Mouse (Mus musculus): ENCODE results near the gene Usp25.

The Usp25 gene

GRCm38 (mm10) chr16:77133055-77133454 is 119.5 kb downstream of the Usp25 start:
- no peak for DNase-seq (ENCODE audit: low read depth in 2 of 2, low spot score in 2 of 2)

DNA sequence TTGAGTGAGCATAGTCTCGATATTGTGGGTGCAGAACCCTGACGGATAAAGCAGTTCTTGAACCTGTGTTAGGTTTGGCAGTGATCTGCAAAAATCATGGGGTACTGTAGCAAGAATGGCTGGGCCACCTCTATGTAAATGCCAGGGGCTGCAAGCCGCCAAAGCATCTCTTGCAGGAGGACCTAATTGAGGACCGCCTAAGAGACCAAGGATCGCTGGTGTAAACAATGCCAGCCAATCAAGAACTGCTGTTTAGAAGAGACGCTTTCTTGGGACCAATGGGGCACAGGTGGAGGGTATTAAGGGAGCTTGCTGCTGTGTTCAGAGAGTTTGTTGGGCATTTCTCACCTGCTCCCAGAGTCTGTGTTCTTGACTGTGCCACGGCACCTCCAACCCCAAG is 127.1 kb downstream of the Usp25 start:
- no peak for DNase-seq (ENCODE audit: low read depth in 2 of 2, low spot score in 2 of 2)

DNA sequence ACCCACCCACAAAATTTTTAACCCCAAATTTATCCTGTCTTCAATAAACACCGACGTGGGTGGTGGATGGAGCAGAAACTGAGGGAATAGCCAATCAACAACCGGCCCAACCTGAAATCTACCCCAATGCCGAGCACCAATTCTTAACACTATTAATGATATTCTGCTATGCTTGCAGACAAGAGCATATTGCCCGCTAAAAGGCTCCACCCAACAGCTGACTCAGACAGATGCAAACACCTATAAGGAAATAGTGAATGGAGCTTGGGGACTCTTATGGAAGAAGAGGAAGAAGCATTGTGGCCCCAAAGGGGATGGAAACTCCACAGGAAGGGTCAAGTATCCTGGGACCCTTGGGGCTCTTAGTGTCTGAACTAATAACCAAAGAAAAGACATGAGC is 133.3 kb downstream of the Usp25 start:
- no peak for DNase-seq (ENCODE audit: low read depth in 2 of 2, low spot score in 2 of 2)

- DNase-seq (ENCODE audit: low read depth in 2 of 2, low spot score in 2 of 2): no peak
These were observed 136.8 kb downstream of the Usp25 start for GRCm38 (mm10) chr16:77150338-77150737.

DNA sequence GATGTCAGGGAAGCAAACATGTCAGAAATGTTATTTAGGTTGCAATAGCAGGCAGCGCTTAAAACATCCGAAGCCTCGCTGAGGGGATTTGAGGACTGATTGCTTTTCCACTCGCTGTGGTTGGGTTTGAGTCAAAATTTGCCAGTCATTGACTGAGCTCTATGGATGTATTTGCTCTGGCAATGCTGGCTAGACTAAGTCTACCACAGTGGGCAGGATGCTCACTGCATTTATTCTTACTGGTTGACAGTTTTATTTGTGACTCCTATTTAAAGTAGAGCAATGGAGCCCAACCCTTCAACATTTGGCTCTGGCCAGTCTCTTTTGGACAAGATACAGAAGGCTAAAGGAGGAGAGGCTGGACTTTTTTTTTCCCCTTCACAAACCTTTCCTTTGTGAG is 137.4 kb downstream of the Usp25 start:
- DNase-seq (ENCODE audit: low read depth in 2 of 2, low spot score in 2 of 2): no peak

DNA sequence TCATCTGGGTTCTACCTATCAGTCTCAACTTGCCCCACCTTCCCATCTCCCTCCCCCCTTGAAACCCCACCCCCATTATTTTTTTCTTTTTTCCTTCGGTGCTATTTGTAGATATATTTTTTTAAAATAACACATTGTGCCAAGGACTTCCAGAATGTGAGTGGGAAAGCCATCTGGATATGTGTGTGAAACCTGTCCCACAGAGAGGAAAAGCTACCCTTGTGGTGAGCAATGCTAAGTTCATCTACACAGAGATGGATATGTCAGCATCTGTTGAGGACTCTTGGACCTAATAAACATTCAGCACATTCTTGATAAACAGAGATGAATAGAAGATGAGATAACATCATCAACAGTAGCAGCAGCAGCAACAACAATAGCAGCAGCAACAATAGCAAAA is 138.8 kb downstream of the Usp25 start:
- no peak for DNase-seq (ENCODE audit: low read depth in 2 of 2, low spot score in 2 of 2)

DNA sequence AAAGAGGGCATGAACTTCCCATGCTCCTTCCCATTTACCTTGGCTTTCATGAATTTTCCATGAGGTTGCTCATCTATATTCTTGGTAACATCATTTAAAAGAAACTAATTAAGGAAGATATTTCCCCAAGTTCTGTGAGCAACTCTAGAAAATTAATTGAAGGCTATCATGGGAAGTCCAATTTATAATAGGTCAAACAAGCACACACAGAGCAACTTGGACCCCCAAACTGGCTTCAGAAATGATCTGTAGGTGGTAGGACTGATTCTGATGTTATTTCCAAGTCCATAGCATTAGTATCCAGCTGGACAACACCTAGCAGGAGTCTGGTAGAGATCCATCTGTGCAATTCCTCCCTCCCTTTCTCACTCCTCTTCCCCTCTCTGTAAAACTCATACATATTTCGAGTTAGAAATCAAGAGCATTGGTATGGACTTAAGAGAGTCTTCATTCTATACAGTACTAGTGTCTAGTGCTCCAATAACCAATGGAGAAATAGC is 139.8 kb downstream of the Usp25 start:
- no peak for DNase-seq (ENCODE audit: low read depth in 2 of 2, low spot score in 2 of 2)

- DNase-seq (ENCODE audit: low read depth in 2 of 2, low spot score in 2 of 2): no peak
These were observed 140.3 kb downstream of the Usp25 start for GRCm38 (mm10) chr16:77153815-77154214.

GRCm38 (mm10) chr16:77154831-77155230 is 141.3 kb downstream of the Usp25 start:
- DNase-seq (ENCODE audit: low read depth in 2 of 2, low spot score in 2 of 2): no peak
